Mouse (Mus musculus) spleen, adult 2 months (tissue): ENCODE data around the gene Traf3ip1.

Source experiments
- CTCF ChIP-seq: fragments of 200-500 bp; IDR thresholded peaks from 2 replicates; pipeline ENCODE4 v1.5.1; 2011; ENCODE audit warnings: mild to moderate bottlenecking, inconsistent platforms; ENCODE audit not compliant: insufficient read depth, insufficient read length, insufficient replicate concordance; ENCODE audit errors: extremely low read depth
- POLR2A ChIP-seq: fragments of 200-500 bp; IDR thresholded peaks from 2 replicates; pipeline ENCODE4 v1.6.1; 2011; ENCODE audit warnings: low read depth, low read length, inconsistent platforms

- no peak for TF ChIP-seq CTCF
- no peak for TF ChIP-seq POLR2A
Observed at GRCm38 (mm10) chr1:91484011-91484346, 10.5 kb upstream of the Traf3ip1 start.
